Mouse (Mus musculus): ENCODE measurements around the gene Rgl1. TPM values are rescaled to one million over a fixed set of nuclear protein-coding genes. Genes with fewer than 3 reads are reported as not detected.
A peak's percentile ranks its signal among the peaks of the same experiment; 100 is the strongest.
"Not testable (repeated sequence)": the region's sequence is repeated elsewhere in the genome, so short reads cannot be mapped to it uniquely, and the experiment has no call there.

Gene Rgl1
- polyA plus RNA-seq, 1 experiment from 2014 or later = 66.1 TPM

DNA sequence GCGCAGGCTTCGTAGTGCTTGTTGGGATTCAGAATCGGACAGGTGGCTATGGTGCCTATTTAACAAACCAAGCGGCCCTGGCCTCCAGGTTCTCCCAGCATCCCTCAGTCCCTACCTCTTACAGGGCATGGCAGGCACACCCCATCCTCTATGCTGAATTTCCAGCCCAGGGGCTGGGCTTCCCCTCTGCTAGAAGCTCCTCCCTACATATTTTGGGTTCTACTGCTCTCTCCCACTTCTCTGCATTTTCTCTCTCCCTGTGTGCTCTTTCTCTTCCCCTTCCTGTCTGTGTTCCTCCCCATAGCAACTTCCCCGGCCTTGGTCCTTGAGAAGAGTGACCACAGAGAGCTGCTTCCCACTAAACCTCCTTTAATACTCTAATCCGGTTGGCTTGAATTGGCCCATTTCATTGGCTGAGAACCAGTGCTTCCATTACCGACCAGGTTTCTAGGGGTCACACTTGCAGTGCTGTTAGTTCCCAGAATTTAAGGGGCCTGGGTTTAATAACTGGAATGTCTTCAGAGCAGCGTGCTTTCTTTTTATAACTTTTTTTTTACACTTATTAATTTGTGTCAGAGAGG, 30.6 kb upstream of the Rgl1 start:
- 81% methylated on average over 8 of the region's 8 CpGs for whole genome bisulfite sequencing
- no peak overlapping the region for H3K4me2 ChIP-seq

DNA sequence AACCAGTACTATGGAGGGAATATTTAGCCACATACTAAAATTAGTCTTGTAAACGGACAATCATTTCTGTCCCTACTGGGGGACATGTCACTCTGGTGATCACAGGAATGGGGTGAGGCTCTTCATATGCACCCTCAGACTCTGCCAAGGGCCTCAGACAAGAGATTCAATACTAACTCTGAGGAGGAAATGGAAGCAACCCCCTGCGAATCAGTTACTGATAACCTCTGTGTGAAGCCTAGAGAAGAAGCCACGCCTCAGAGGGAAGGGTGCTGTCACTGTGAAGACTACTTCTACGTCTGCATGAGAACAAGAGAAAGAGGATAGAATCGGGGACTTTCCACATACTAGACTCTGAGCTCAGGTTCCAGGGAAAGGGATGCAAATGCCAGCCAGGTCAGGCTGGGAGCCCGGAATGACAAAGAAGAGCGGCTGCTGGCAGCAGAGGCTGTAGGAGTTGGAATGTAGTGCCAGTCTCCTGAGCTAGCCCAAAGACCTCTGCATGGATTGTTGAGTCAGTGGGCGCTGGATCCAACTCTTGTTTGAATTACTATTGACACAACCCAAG, 29.6 kb upstream of the Rgl1 start:
- Histone ChIP-seq H3K4me3 (no peak overlapping the region), H3K36me3 (no peaks in the 10 kb centered on the region), H3K27ac (ENCODE audit: poor library complexity, severe bottlenecking) (no peak overlapping the region), H3K4me1 (replicated peaks) (peaks cover 42% of the 10 kb centered on the region), H3K27me3 (replicated peaks) (no peaks in the 10 kb centered on the region), H3K9me3 (replicated peaks) (no peaks in the 10 kb centered on the region), H3K9ac (no peak overlapping the region), H3K4me2 (no peak overlapping the region)
- 46% methylated on average over 8 of the region's 8 CpGs for WGBS
- ATAC-seq (ENCODE audit: insufficient number of reproducible peaks, low FRiP score) = no peak

More for the DNA sequence above, 30.6 kb upstream of the Rgl1 start:
- ATAC-seq (ENCODE audit: insufficient number of reproducible peaks, low FRiP score) = no peak
- H3K27ac ChIP-seq (ENCODE audit: poor library complexity, severe bottlenecking) = no peak overlapping the region
- no peaks in the 10 kb centered on the region for H3K9me3 ChIP-seq (replicated peaks)
- H3K9ac ChIP-seq = no peak overlapping the region
- peaks cover 33% of the 10 kb centered on the region for H3K4me1 ChIP-seq (replicated peaks)
- H3K27me3 ChIP-seq (replicated peaks) = no peaks in the 10 kb centered on the region
- no peak overlapping the region for H3K4me3 ChIP-seq
- no peaks in the 10 kb centered on the region for H3K36me3 ChIP-seq

DNA sequence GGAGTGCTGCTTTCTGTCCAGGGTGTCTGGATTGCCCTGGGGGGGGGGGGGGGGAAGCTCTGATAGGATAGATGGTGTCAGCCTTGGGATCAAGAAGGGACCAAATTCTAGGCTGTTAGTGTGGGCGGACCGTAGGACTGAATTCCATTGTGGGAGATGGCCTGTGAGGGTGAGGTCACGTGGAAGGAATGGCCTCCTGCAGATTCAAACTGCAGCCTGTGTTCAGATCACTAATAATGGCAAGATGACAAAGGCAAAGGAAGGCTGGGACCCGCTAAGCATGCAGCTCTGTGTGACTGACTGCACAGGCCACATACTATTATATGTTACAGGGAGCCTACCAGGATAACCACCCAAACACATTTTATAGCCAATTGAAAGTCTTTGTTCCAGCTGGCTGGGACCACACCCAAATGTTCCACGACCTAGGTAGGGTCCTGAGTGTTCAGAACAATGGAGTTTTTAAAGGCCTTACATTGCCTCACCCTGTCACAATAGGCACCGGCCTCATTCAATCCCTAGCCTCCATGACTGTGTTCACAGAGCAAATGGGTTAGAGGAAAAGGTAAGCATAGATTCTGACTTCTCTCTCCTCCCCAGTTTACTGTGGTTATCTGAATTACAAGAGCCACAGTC, 27.5 kb upstream of the Rgl1 start:
- no peak overlapping the region for H3K4me3 ChIP-seq
- H3K9ac ChIP-seq = no peak overlapping the region
- WGBS = 56% methylated on average over 6 of the region's 6 CpGs
- H3K36me3 ChIP-seq = no peaks in the 10 kb centered on the region
- ATAC-seq (ENCODE audit: insufficient number of reproducible peaks, low FRiP score) = no peak
- no peak overlapping the region for H3K4me2 ChIP-seq
- H3K27me3 ChIP-seq (replicated peaks) = no peaks in the 10 kb centered on the region
- H3K27ac ChIP-seq (ENCODE audit: poor library complexity, severe bottlenecking) = no peak overlapping the region
- no peaks in the 10 kb centered on the region for H3K9me3 ChIP-seq (replicated peaks)
- peaks cover 37% of the 10 kb centered on the region for H3K4me1 ChIP-seq (replicated peaks)

- Histone ChIP-seq H3K27ac (ENCODE audit: poor library complexity, severe bottlenecking) (no peak overlapping the region), H3K27me3 (replicated peaks) (no peaks in the 10 kb centered on the region), H3K4me1 (replicated peaks) (peaks cover 37% of the 10 kb centered on the region), H3K9me3 (replicated peaks) (no peaks in the 10 kb centered on the region), H3K36me3 (no peaks in the 10 kb centered on the region), H3K9ac (no peak overlapping the region), H3K4me2 (no peak overlapping the region), H3K4me3 (no peak overlapping the region)
- WGBS = 59% methylated on average over 12 of the region's 12 CpGs
- ATAC-seq (ENCODE audit: insufficient number of reproducible peaks, low FRiP score) = no peak
These were observed 26.8 kb upstream of the Rgl1 start for GRCm38 (mm10) chr1:152792736-152793494.

DNA sequence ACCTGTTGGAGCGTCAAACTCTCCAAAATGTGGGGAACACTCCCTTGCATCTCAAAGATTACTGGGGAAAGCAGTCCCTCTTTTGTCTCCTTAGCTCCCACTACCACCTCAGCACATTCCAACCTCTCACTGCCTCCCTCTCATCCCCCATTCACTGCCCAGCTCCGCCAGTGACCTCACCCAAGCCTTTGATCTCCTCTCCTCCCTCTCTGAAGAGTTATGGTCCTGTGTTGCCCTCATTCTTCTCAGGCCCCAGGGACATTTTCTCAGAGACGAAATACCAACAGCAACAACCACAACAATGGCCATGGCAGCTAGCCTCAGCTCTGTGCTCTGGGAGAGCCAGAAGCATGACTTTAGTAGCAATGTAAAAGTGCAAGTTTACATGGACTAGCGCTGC, 25.1 kb upstream of the Rgl1 start:
- Histone ChIP-seq H3K4me1 (replicated peaks) (peaks cover 37% of the 10 kb centered on the region), H3K36me3 (no peaks in the 10 kb centered on the region), H3K4me3 (no peak overlapping the region), H3K27ac (ENCODE audit: poor library complexity, severe bottlenecking) (peak overlapping the region; percentile 83), H3K9me3 (replicated peaks) (no peaks in the 10 kb centered on the region), H3K9ac (no peak overlapping the region), H3K27me3 (replicated peaks) (no peaks in the 10 kb centered on the region), H3K4me2 (peak overlapping the region; percentile 48)
- 0 out of 2 replicates have a peak, but pooled peaks have one; percentile 9 for ATAC-seq (ENCODE audit: insufficient number of reproducible peaks, low FRiP score)
- 21% methylated on average over 4 of the region's 4 CpGs for WGBS

DNA sequence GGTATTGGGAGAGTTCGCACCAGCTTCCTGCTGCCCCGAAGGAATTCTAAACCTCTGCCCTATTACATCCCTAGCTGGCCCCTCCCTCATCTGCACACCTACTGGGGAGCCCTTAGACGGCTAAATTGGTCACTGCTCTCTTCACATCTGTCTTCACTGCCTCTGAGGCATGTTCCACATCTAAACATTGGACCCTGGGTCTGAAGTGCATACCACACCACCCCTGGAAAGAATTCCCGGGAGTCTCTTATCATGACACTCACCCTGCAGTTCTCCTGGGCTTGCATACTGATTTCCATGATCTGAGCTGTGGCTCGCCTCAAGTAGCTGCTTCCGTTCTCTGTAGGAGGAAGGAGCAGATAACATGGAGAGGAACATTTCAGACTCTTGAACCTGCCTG, 24.7 kb upstream of the Rgl1 start:
- Histone ChIP-seq H3K27me3 (replicated peaks) (no peaks in the 10 kb centered on the region), H3K4me2 (peak overlapping the region; percentile 48), H3K9ac (no peak overlapping the region), H3K36me3 (no peaks in the 10 kb centered on the region), H3K4me1 (replicated peaks) (peaks cover 33% of the 10 kb centered on the region), H3K4me3 (0 out of 2 replicates have a peak overlapping the region, but pooled peaks have one; percentile 1), H3K9me3 (replicated peaks) (no peaks in the 10 kb centered on the region), H3K27ac (ENCODE audit: poor library complexity, severe bottlenecking) (peak overlapping the region; percentile 83)
- WGBS = 7% methylated on average over 6 of the region's 6 CpGs
- ATAC-seq (ENCODE audit: insufficient number of reproducible peaks, low FRiP score) = peak; percentile 65

DNA sequence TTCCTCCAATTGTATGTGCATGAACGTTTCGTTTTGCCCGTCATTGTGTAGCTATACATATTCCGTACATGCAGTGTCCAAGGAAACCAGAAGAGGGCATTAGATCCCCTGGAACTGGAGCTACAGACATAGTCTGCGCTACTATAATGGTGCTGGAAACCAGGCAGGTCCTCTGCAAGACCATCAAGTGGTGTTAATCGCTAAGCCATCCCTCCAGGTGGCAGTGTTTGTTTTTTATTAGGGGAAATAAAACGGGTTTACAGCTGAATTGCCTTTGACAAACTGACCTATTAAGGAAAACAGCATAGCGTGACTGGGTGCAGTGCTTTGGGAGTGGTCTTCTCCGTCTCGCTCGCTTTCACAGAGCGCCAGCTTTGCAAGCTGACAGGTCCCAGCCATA, 24.1 kb upstream of the Rgl1 start:
- H3K27me3 ChIP-seq (replicated peaks) = no peaks in the 10 kb centered on the region
- peak overlapping the region; percentile 48 for H3K4me2 ChIP-seq
- no peaks in the 10 kb centered on the region for H3K36me3 ChIP-seq
- no peaks in the 10 kb centered on the region for H3K9me3 ChIP-seq (replicated peaks)
- peak overlapping the region; percentile 83 for H3K27ac ChIP-seq (ENCODE audit: poor library complexity, severe bottlenecking)
- no peak overlapping the region for H3K9ac ChIP-seq
- H3K4me1 ChIP-seq (replicated peaks) = peaks cover 31% of the 10 kb centered on the region
- H3K4me3 ChIP-seq = peak overlapping the region; percentile 1; the same call in 1 of the 2 replicates
- ATAC-seq (ENCODE audit: insufficient number of reproducible peaks, low FRiP score) = 0 out of 2 replicates have a peak, but pooled peaks have one; percentile 53
- 28% methylated on average over 12 of the region's 12 CpGs for whole genome bisulfite sequencing

GRCm38 (mm10) chr1:152788121-152788660, 22.0 kb upstream of the Rgl1 start:
- H3K4me3 ChIP-seq = no peak overlapping the region
- H3K27ac ChIP-seq (ENCODE audit: poor library complexity, severe bottlenecking) = no peak overlapping the region
- H3K36me3 ChIP-seq = no peaks in the 10 kb centered on the region
- peaks cover 23% of the 10 kb centered on the region for H3K4me1 ChIP-seq (replicated peaks)
- no peak overlapping the region for H3K9ac ChIP-seq
- H3K27me3 ChIP-seq (replicated peaks) = no peaks in the 10 kb centered on the region
- H3K9me3 ChIP-seq (replicated peaks) = no peaks in the 10 kb centered on the region
- H3K4me2 ChIP-seq = no peak overlapping the region
- no peak for ATAC-seq (ENCODE audit: insufficient number of reproducible peaks, low FRiP score)
- 59% methylated on average over 4 of the region's 4 CpGs for WGBS

- Histone ChIP-seq H3K4me2 (no peak overlapping the region), H3K36me3 (no peaks in the 10 kb centered on the region)
- 84% methylated on average over 4 of the region's 4 CpGs for WGBS
These were observed 20.8 kb upstream of the Rgl1 start for GRCm38 (mm10) chr1:152786953-152787352.

DNA sequence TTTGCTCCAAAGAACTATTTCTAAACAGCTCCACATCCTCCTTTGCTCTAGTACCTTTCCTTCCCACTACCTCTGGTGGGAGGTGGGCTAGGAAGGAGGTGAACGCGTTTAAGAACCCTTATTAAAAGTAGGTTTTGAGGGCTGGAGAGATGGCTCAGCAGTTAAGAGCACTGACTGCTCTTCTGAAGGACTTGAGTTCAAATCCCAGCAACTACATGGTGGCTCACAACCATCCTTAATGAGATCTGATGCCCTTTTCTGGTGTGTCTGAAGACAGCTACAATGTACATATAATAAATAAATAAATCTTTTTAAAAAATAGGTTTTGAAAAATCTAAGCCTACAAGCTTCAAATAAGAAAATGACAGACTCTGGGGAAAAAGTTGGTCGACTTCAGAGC, 19.3 kb upstream of the Rgl1 start:
- ATAC-seq (ENCODE audit: insufficient number of reproducible peaks, low FRiP score); H3K27me3 ChIP-seq (replicated peaks); H3K9ac ChIP-seq: not testable (repeated sequence)

More at GRCm38 (mm10) chr1:152786953-152787352, 20.8 kb upstream of the Rgl1 start:
- no peaks in the 10 kb centered on the region for H3K27me3 ChIP-seq (replicated peaks)
- no peak overlapping the region for H3K9ac ChIP-seq
- H3K4me3 ChIP-seq = no peak overlapping the region
- peaks cover 15% of the 10 kb centered on the region for H3K4me1 ChIP-seq (replicated peaks)
- no peaks in the 10 kb centered on the region for H3K9me3 ChIP-seq (replicated peaks)
- no peak overlapping the region for H3K27ac ChIP-seq (ENCODE audit: poor library complexity, severe bottlenecking)
- no peak for ATAC-seq (ENCODE audit: insufficient number of reproducible peaks, low FRiP score)

GRCm38 (mm10) chr1:152784620-152785019, 18.5 kb upstream of the Rgl1 start:
- Histone ChIP-seq H3K9me3 (replicated peaks) (no peaks in the 10 kb centered on the region), H3K4me2 (no peak overlapping the region), H3K4me3 (no peak overlapping the region), H3K4me1 (replicated peaks) (no peaks in the 10 kb centered on the region), H3K27ac (ENCODE audit: poor library complexity, severe bottlenecking) (no peak overlapping the region), H3K9ac (no peak overlapping the region), H3K27me3 (replicated peaks) (no peaks in the 10 kb centered on the region), H3K36me3 (no peaks in the 10 kb centered on the region)
- WGBS = 91% methylated on average over 8 of the region's 8 CpGs
- no peak for ATAC-seq (ENCODE audit: insufficient number of reproducible peaks, low FRiP score)

More for the DNA sequence above, 19.3 kb upstream of the Rgl1 start:
- not testable (repeated sequence) for H3K4me3 ChIP-seq; H3K36me3 ChIP-seq; H3K27ac ChIP-seq (ENCODE audit: poor library complexity, severe bottlenecking); H3K4me1 ChIP-seq (replicated peaks); H3K9me3 ChIP-seq (replicated peaks); H3K4me2 ChIP-seq
- 83% methylated on average over 3 of the region's 3 CpGs for WGBS
